Mouse (Mus musculus): ENCODE measurements around the gene Erf.

Erf gene

DNA sequence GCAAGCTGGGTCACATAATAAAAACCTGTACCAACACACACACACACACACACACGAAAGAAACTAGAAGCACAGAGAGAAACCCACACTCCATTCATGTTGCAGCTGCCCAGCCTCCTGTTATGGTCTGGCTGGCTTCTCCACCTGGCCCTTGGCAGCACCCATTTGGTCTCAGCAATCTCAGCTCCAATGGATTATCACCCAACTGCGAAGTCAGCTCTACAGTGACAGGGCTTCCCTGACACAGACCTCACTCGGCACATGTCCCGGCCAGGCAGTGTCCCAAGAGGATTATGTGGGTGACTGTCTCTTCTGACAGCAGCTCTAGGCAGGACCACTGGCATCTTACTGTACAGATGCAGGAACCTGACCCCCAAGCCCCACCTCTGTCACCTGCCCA, 40.1 kb downstream of the Erf start:
- no peak for DNase-seq (ENCODE audit: low spot score in 2 of 2)

DNA sequence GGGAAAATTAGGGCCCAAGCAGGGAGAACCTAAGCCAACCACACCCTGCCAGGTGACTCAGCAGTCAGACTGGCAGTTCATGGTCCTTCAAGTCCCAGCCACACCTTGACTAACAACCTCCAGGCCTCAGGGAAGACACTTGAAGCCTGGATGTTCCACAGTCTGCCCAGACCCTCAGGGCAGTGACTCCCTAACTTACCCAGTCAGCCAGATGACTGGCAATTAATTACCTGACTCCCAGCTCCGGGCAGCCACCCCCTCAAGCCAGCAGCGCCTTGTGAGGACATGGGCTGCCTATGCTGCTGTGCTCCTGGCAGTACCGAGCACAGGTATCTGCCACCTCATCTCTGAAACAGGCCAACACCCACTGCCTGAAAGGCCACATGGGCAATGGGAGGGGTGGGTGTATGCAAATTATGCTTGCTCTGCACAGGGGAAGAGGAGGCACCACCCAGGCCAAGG, 41.4 kb downstream of the Erf start:
- no peak for DNase-seq (ENCODE audit: low spot score in 2 of 2)

DNA sequence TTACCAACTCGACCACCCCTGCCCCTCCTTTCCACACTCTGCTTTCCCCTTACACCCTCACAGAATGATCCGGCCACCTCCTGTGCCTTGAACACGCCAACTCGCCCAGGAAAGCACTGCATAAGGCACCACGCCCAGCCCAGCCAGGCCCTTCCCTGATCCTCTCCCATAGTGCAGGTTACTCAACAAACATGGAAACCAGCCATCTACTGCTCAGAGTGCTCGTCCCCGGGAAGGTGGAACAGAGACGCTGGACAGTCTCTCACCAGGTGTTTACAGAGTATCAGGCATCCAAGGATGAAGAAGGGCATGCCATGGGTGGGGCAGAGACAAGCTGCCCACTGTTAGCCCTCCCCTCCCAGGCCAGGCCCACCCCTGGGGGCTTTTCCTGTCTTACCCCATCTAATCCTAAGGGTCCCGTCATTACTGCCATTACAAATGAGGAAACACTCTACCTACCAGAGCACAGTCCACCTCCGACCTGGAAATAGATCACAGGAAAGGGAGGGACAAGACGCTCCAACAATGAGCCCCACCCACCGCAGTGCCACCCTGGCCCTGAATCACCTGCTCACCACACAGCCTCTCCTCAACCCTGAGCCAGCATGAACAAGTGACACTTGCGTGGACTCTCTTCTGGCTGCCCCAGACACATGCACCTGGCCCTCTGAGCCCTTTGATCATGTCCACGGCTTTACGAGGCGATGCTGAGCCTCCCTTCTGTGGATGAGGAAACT, 44.3 kb downstream of the Erf start:
- no peak for DNase-seq (ENCODE audit: low spot score in 2 of 2)

DNA sequence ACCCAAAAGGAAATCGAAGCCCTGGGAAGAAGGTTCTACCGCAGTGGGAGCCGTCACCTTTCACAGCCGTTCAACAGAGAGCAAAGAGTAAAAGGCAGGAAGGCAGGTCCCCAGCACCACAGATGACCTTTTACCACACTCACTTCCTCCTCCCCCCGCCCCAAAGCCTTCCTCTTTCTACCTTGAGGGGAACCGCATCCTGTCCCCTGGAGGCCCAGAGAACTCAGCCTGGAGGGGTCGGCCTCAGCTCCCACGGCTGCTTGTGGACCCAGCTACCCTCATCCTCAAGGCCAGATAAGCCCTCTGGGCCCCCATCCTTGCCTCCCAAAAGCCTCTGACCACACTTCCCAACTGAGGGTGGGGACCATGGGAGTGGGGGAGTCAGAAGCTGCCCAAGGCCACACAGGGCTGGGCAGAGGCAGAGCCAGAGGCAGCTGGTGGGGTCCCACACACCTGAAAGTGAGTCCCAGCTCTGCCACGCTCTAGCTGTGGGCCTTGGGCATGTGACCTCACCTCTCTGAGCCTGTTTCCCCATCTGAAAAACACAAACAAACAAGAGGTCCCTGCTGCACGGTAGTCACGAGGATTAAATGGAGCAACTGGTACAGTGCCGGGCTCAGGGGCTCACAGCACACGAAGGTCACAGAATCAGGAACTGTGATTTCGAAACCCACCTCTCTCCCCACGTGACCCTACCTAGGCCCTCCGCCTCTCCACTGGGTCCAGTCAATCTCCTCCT, 45.0 kb downstream of the Erf start:
- DNase-seq (ENCODE audit: low spot score in 2 of 2), result peak; percentile 72 to 78

DNA sequence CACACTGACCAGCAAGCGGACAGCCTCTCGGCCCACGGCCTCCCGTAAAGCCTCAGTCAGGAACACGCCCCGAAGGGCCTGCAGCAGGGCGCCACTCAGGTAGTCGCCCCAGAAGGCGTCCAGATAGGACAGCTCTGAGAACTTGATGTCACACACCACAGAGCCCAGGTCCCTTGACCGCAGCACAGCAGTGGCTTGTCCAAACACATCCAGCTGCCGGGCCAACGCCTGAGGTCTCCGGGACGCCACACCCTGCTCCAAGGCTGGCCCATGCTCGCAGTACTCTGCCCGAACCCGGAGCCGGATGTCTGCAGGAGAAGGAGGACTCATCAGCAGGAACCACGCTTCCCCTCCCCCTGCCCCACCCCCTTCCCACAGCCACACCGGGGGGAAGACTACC, 46.9 kb downstream of the Erf start:
- DNase-seq (ENCODE audit: low spot score in 2 of 2), result no peak

DNA sequence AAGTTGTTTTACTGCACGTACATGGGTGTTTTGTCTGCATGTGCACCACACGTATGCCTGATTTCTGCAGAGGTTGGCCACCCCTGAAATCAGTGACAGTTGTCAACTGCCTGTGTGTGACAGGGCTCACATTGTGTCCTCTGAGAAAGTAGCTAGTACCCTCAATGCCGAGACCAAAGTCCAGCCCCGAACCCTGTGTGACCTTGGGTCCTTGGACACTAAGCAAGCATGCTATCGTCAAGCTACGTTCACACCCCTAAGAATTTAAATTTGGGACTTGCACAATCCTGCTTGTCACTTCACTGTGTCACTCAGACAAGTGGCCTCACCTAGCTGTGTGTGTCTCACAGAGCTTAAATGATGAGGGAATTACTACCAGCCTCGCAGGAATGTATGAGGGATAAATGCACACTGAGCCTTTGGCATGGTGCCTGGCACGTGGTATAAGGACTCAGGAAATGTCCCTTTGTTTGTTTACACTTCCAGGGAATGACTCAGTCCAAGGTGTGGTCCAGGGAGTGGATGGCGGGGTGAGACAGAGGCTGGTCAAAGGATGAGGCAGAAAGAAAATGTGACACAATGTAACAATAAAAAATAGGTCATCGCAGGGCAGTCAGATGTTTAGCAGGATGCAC, 53.1 kb downstream of the Erf start:
- DNase-seq (ENCODE audit: low spot score in 2 of 2), result no peak

DNA sequence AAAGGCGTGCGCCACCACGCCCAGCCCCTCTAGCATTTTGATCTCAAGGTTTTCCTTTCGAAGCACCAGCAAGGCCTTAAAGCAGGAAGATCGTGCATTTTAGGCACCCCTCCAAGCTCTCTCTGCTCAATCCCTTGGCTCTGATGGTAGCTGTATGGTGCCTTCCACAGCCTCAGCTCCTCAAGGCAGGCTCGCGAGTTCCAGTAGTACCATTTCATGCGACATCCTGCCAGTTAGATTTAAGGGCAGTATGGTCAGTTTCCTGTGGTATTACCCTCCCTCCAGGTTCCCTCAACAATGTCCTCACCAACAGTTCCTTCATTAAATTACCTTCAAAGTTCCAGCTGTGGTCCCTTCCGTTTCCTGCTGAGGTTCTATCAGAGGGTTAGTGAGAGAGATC, 54.5 kb downstream of the Erf start:
- DNase-seq (ENCODE audit: low spot score in 2 of 2), result no peak

DNA sequence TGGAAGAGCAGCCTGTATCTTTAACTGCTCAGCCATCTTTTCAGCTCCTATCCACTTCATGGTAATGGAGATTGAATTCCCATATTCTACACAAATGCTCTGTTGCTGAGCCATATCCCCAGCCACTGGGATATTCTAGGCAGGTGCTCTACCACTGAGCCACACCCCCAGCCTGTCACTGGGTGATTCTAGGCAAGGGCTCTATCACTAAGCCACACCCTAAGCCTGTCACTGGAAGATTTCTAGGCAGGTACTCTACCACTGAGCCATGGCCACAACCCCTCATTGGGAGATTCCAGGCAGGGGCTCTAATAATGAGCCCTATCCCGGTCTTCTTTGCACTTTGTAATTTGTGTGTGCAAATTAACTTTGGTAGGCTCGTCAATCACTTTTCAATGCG, 55.4 kb downstream of the Erf start:
- no peak for DNase-seq (ENCODE audit: low spot score in 2 of 2)
